Mouse (Mus musculus): ENCODE measurements around the gene Jak1. TPM values are rescaled to one million over a fixed set of nuclear protein-coding genes. Genes with fewer than 3 reads are reported as not detected.

Jak1 gene
- 76.9 and 81.7 TPM in 2 replicates for polyA plus RNA-seq (2015; fragmentation: Nextera tagmentation; extraction: Ambion mirVana)

DNA sequence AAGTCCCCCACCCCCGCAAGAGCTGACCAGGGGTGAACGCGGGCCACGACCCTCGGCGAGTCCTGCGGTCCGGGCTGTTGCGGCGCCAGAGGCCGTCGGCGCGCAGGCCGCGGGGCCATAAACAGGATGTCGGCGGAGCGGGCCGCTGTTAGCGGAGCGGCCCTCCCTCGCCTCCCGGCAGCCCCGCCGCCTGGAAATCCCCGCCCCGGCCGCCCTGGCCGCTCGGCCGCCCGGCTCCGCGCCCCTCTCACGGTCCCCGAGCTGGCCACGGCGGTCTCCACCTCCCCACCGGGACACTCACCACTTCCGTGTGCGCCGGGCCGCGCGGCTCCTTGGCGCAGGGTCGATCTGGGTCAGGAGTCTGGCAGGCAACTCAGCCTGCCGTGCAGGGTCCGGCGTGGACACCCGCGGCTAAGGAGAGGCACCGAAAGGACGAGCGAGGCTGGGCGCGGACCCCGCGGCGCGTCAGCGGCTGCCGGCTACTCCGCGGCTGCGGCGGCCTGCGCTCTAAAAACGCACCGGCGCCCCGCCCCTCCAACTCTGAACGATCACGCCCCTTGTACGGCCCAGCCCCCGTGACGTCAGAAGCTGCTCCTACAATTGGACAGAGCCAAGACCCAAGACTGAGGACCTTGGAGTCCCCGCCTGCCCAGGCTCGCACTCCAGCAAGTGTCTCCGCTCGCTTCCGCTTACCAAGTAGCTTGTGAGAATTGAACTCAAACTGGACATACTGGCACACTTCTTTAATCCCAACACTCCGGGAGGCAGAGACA is at the start of gene Jak1:
Jak1 (minus strand) TSS at position 542 of the 773 bp plus-strand sequence.
- H3K4me3 ChIP-seq (ENCODE audit: low read length) = peak within 1 kb of the TSS; percentile 97
- H3K9me3 ChIP-seq (ENCODE audit: control insufficient read depth, low read length) = no peaks in the 10 kb centered on the region
- peak within 1 kb of the TSS; percentile 88 for H3K4me2 ChIP-seq (ENCODE audit: low read depth, low read length)
- ATAC-seq (ENCODE audit: low read depth) = peak; percentile 99
- no peaks in the 10 kb centered on the region for H3K27me3 ChIP-seq (ENCODE audit: control insufficient read depth, insufficient read depth, low read depth, low read length)
- H3K27ac ChIP-seq (ENCODE audit: low read length) = peak within 1 kb of the TSS; percentile 93
- H3K9ac ChIP-seq (ENCODE audit: low read length) = peak within 1 kb of the TSS; percentile 99
- WGBS = under 1% methylated on average over 68 of the region's 84 CpGs
- H3K4me1 ChIP-seq (replicated peaks; ENCODE audit: control insufficient read depth, insufficient read depth, low read length) = peaks cover 6% of the 10 kb centered on the region; the same call in 1 of the 2 replicates
- H3K36me3 ChIP-seq (ENCODE audit: control insufficient read depth, insufficient read depth, low read length) = no peaks in the 10 kb centered on the region

GRCm38 (mm10) chr4:101312055-101312454 is 47.0 kb upstream of the Jak1 start:
- Histone ChIP-seq H3K4me3 (ENCODE audit: low read length) (no peak overlapping the region), H3K4me2 (ENCODE audit: low read depth, low read length) (no peak overlapping the region), H3K9me3 (ENCODE audit: control insufficient read depth, low read length) (no peaks in the 10 kb centered on the region), H3K9ac (ENCODE audit: low read length) (no peak overlapping the region), H3K27ac (ENCODE audit: low read length) (no peak overlapping the region), H3K27me3 (ENCODE audit: control insufficient read depth, insufficient read depth, low read depth, low read length) (no peaks in the 10 kb centered on the region), H3K4me1 (replicated peaks; ENCODE audit: control insufficient read depth, insufficient read depth, low read length) (no peaks in the 10 kb centered on the region), H3K36me3 (ENCODE audit: control insufficient read depth, insufficient read depth, low read length) (no peaks in the 10 kb centered on the region)
- 74% methylated on average over 6 of the region's 6 CpGs for WGBS
- ATAC-seq (ENCODE audit: low read depth) = no peak

GRCm38 (mm10) chr4:101308166-101308565 is 43.1 kb upstream of the Jak1 start:
- Histone ChIP-seq H3K27ac (ENCODE audit: low read length) (no peak overlapping the region), H3K36me3 (ENCODE audit: control insufficient read depth, insufficient read depth, low read length) (no peaks in the 10 kb centered on the region), H3K9me3 (ENCODE audit: control insufficient read depth, low read length) (no peaks in the 10 kb centered on the region), H3K4me1 (replicated peaks; ENCODE audit: control insufficient read depth, insufficient read depth, low read length) (no peaks in the 10 kb centered on the region), H3K4me2 (ENCODE audit: low read depth, low read length) (no peak overlapping the region), H3K4me3 (ENCODE audit: low read length) (no peak overlapping the region), H3K27me3 (ENCODE audit: control insufficient read depth, insufficient read depth, low read depth, low read length) (no peaks in the 10 kb centered on the region), H3K9ac (ENCODE audit: low read length) (no peak overlapping the region)
- 88% methylated on average over 4 of the region's 4 CpGs for WGBS
- no peak for ATAC-seq (ENCODE audit: low read depth)

- Histone ChIP-seq H3K4me1 (replicated peaks; ENCODE audit: control insufficient read depth, insufficient read depth, low read length) (no peaks in the 10 kb centered on the region), H3K27me3 (ENCODE audit: control insufficient read depth, insufficient read depth, low read depth, low read length) (no peaks in the 10 kb centered on the region), H3K9me3 (ENCODE audit: control insufficient read depth, low read length) (no peaks in the 10 kb centered on the region), H3K4me3 (ENCODE audit: low read length) (no peak overlapping the region), H3K9ac (ENCODE audit: low read length) (no peak overlapping the region), H3K36me3 (ENCODE audit: control insufficient read depth, insufficient read depth, low read length) (no peaks in the 10 kb centered on the region), H3K27ac (ENCODE audit: low read length) (no peak overlapping the region), H3K4me2 (ENCODE audit: low read depth, low read length) (no peak overlapping the region)
- ATAC-seq (ENCODE audit: low read depth) = no peak
- 59% methylated on average over 4 of the region's 4 CpGs for WGBS
These were observed 42.2 kb upstream of the Jak1 start for GRCm38 (mm10) chr4:101307286-101307685.

GRCm38 (mm10) chr4:101306132-101306915 is 41.2 kb upstream of the Jak1 start:
- H3K27ac ChIP-seq (ENCODE audit: low read length) = no peak overlapping the region
- H3K4me2 ChIP-seq (ENCODE audit: low read depth, low read length) = no peak overlapping the region
- H3K4me1 ChIP-seq (replicated peaks; ENCODE audit: control insufficient read depth, insufficient read depth, low read length) = no peaks in the 10 kb centered on the region; the same call in 1 of the 2 replicates
- ATAC-seq (ENCODE audit: low read depth) = no peak
- WGBS = 33% methylated on average over 8 of the region's 8 CpGs
- H3K36me3 ChIP-seq (ENCODE audit: control insufficient read depth, insufficient read depth, low read length) = no peaks in the 10 kb centered on the region
- H3K27me3 ChIP-seq (ENCODE audit: control insufficient read depth, insufficient read depth, low read depth, low read length) = no peaks in the 10 kb centered on the region
- H3K9me3 ChIP-seq (ENCODE audit: control insufficient read depth, low read length) = no peaks in the 10 kb centered on the region
- no peak overlapping the region for H3K4me3 ChIP-seq (ENCODE audit: low read length)
- no peak overlapping the region for H3K9ac ChIP-seq (ENCODE audit: low read length)

- Histone ChIP-seq H3K9me3 (ENCODE audit: control insufficient read depth, low read length) (no peaks in the 10 kb centered on the region), H3K36me3 (ENCODE audit: control insufficient read depth, insufficient read depth, low read length) (no peaks in the 10 kb centered on the region), H3K27ac (ENCODE audit: low read length) (no peak overlapping the region), H3K4me2 (ENCODE audit: low read depth, low read length) (no peak overlapping the region), H3K4me1 (replicated peaks; ENCODE audit: control insufficient read depth, insufficient read depth, low read length) (no peaks in the 10 kb centered on the region; the same call in 1 of the 2 replicates), H3K27me3 (ENCODE audit: control insufficient read depth, insufficient read depth, low read depth, low read length) (no peaks in the 10 kb centered on the region), H3K9ac (ENCODE audit: low read length) (no peak overlapping the region), H3K4me3 (ENCODE audit: low read length) (no peak overlapping the region)
- WGBS = 66% methylated on average over 9 of the region's 9 CpGs
- no peak for ATAC-seq (ENCODE audit: low read depth)
These were observed 40.0 kb upstream of the Jak1 start for GRCm38 (mm10) chr4:101305126-101305525.

GRCm38 (mm10) chr4:101304114-101304513 is 39.0 kb upstream of the Jak1 start:
- no peak overlapping the region for H3K27ac ChIP-seq (ENCODE audit: low read length)
- no peaks in the 10 kb centered on the region for H3K9me3 ChIP-seq (ENCODE audit: control insufficient read depth, low read length)
- no peaks in the 10 kb centered on the region; the same call in 1 of the 2 replicates for H3K4me1 ChIP-seq (replicated peaks; ENCODE audit: control insufficient read depth, insufficient read depth, low read length)
- H3K4me3 ChIP-seq (ENCODE audit: low read length) = no peak overlapping the region
- ATAC-seq (ENCODE audit: low read depth) = no peak
- no peaks in the 10 kb centered on the region for H3K27me3 ChIP-seq (ENCODE audit: control insufficient read depth, insufficient read depth, low read depth, low read length)
- H3K4me2 ChIP-seq (ENCODE audit: low read depth, low read length) = no peak overlapping the region
- no peaks in the 10 kb centered on the region for H3K36me3 ChIP-seq (ENCODE audit: control insufficient read depth, insufficient read depth, low read length)
- H3K9ac ChIP-seq (ENCODE audit: low read length) = no peak overlapping the region
- WGBS = 89% methylated on average over 4 of the region's 4 CpGs

DNA sequence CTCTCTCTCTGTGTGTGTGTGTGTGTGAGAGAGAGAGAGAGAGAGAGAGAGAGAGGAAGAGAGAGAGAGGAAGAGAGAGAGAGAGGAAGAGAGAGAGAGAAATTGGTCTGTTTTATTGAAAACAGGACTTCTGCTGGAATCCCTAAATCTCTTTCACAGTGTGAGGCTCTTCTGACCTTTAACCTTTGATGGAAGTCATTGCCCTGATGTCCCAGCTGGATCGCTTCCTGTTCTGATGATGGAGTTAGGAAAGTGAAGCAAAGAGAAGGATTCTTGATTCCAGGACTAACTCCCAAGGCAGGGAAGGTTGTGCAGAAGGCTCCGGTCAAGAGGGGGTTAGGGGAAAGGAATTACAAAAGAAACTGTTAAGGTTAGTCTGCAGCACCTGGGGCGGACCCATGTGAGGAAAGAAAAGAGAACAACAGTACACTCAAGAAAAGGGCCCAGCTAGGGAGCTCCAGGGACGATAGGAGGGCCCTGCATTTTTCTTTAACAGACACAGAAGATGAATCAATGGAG is 35.4 kb upstream of the Jak1 start:
- H3K27me3 ChIP-seq (ENCODE audit: control insufficient read depth, insufficient read depth, low read depth, low read length) = no peaks in the 10 kb centered on the region
- no peaks in the 10 kb centered on the region for H3K36me3 ChIP-seq (ENCODE audit: control insufficient read depth, insufficient read depth, low read length)
- ATAC-seq (ENCODE audit: low read depth) = no peak
- H3K4me1 ChIP-seq (replicated peaks; ENCODE audit: control insufficient read depth, insufficient read depth, low read length) = no peaks in the 10 kb centered on the region; the same call in 1 of the 2 replicates
- H3K9ac ChIP-seq (ENCODE audit: low read length) = no peak overlapping the region
- H3K9me3 ChIP-seq (ENCODE audit: control insufficient read depth, low read length) = no peaks in the 10 kb centered on the region
- H3K4me2 ChIP-seq (ENCODE audit: low read depth, low read length) = no peak overlapping the region
- H3K27ac ChIP-seq (ENCODE audit: low read length) = no peak overlapping the region
- WGBS = 64% methylated on average over 4 of the region's 4 CpGs
- no peak overlapping the region for H3K4me3 ChIP-seq (ENCODE audit: low read length)

All from lung, embryonic 16.5 days (tissue).